Mouse (Mus musculus) cerebellum, adult 18-20 months (tissue): Measurements from ENCODE around the gene Cib3.

Experiments
- DNase-seq, 2 experiments: peaks; one replicate each; pipeline ENCODE4 v3.0.0; 2021

The Cib3 gene

GRCm38 (mm10) chr8:72208582-72208981, 4.1 kb downstream of the Cib3 start:
- no peak for DNase-seq

GRCm38 (mm10) chr8:72197997-72198396, 14.6 kb downstream of the Cib3 start:
- DNase-seq, result no peak

DNA sequence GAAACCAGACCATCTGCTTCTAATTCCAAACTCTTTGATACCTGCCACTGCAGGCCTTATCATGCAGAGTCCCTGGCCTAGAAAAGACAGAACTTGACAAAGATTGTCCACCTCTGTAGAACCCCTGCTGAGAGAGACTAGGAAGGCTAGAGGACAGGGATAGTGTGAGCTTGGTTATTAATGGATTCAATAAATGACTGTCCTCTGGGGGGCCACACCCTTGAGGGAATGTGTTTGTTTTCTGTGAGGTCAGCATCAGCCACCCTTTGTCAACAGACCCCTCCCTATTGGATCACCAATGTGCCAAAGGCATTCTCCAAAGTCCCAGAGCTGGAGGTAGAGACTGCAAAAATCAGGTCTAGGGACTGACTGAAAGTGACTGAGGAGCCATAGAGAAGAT, 20.6 kb downstream of the Cib3 start:
- no peak for DNase-seq

GRCm38 (mm10) chr8:72190215-72190539, 22.5 kb downstream of the Cib3 start:
- no peak for DNase-seq

- DNase-seq, result no peak
Measured at GRCm38 (mm10) chr8:72189417-72190214, 23.0 kb downstream of the Cib3 start, which contains the start of gene Hsh2d. Gene Hsh2d, plus strand, starts transcription at chr8:72189638.

DNA sequence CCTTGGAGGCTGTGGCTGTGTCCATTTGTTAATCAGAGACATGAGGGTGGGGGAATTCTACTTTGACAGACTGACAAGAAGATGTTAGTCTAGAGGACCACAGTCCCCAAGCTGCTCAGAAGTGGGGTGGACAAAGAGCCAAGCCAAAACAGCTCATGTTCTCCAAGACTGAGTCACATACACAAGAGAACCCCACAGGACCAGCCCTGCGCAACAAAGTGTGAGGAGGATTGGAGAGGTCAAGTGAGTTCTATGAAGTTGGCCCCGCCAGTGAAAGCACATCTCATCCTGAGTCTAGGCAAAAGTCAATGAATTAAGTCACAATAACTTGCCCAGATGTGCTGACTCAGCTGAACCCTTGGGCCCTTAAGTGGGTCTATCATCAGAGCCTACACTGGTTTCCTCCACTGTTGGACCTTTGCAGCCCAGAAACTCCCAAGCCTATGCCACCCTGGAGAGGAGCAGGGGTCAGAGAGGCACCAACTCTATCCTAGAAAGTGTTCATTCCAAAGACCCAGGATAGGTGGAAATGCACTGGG, 24.8 kb downstream of the Cib3 start:
- DNase-seq, result no peak

GRCm38 (mm10) chr8:72183554-72184202, 29.0 kb downstream of the Cib3 start:
- DNase-seq, result no peak

DNA sequence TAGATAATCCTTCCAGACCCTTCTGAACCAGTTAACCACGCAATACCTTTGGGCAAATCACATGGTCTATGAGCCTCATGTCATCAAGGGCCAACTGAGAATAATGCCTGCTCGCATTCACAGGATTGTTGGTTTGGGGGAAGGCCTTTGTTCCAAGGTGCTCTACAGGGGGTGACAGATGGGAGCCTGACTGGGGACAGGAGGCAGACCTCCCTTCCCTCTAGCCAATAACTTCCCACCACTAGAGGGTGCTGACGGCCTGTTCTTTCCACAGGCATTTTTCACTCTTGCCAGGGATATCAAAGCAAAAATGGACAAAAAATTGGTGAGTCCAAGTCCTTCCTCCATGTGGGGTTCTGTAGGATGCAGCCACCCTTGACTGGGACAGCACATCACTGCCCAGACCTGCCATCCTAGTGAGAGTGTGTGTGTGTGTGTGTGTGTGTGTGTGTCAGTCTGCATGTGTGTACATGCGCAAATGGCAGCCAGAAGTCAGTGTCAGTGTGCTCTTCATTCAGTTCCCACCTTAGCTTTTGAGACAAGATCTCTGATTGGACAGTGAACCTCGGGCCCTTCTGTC, 35.2 kb downstream of the Cib3 start:
- DNase-seq, result peak; percentile 78 to 80

GRCm38 (mm10) chr8:72169681-72170249, 42.9 kb downstream of the Cib3 start:
- DNase-seq, result no peak

DNA sequence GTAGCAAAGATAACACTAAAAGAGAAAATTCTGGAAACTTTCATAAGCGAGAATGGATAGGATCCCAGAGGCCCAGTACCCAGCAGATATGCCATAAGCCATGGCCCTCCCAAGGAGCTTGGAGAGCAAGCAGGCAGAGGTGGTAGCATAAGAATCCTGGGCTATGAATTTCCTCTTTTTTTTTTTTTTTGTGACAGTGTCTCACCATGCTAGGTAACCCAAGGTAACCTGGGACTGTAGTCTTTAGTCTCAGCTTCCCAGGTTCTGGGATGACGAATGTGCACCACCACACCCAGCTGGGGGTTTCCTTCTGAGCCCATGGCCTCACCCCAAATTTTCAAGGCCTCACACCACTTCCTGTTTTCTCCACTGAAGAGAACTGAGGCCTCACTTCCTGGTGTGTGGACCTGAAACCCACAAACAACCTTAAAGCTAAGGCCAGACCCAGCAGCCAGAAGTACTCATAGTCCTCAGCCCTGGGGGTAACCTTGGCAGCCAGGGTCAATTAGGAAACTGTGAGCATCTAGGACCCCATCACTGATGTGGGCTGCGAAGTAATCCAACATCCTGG, 43.5 kb downstream of the Cib3 start:
- no peak for DNase-seq

DNA sequence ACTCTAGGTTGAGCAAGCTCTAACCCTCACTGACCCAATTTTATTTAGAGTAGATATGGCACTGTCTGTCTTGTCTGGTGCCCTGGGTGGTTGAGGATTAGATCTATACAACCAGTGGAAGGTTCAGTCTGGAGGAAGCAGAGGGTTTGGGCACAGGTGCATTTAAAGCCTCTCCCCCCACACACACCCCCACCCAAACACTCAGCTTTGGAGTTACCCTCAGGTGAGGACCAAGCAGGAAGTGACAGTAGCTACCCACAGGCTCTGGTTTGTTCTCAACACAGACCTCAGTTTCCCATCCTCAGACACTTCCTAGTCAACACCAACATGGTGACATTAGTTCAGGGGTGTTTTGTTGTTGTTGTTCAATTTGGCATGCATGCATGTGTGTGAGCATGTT, 49.8 kb downstream of the Cib3 start:
- DNase-seq, result no peak

GRCm38 (mm10) chr8:72160707-72161697, 51.6 kb downstream of the Cib3 start, which contains the start of gene Rab8a:
Gene Rab8a, plus strand, starts transcription at chr8:72161200.
- DNase-seq, result peak; percentile 100

GRCm38 (mm10) chr8:72160007-72160406, 52.6 kb downstream of the Cib3 start:
- DNase-seq, result no peak

GRCm38 (mm10) chr8:72158726-72159125, 53.9 kb downstream of the Cib3 start:
- no peak for DNase-seq

DNA sequence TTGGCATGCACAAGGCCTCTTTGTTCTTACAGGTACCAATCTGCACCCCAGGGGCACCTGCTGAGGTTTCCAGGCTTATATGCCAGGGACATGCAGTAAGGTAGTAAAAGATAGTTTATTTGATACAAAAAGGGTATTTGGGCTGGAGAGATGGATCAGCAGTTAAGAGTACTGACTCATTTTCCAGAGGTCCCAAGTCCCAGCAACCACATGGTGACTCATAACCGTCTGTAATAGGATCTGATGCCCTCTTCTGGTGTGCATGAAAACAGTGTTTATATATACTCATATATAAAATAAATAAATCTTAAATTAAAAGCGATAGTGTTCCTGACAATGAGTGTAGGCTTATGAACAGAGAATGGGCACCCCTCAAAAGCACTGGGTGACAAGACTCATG, 54.5 kb downstream of the Cib3 start:
- DNase-seq, result no peak
